Mouse (Mus musculus): ENCODE measurements around the gene Mgat4d. TPM values are rescaled to one million over a fixed set of nuclear protein-coding genes. Genes with fewer than 3 reads are reported as not detected.

The Mgat4d gene
- polyA plus RNA-seq, 1 experiment from 2014 or later: not detected

GRCm38 (mm10) chr8:83342076-83342475 lies 6.2 kb upstream of the Mgat4d start:
- WGBS: 88% methylated on average over 3 of the region's 3 CpGs
- Histone ChIP-seq H3K4me1 (replicated peaks) (no peaks in the 10 kb centered on the region), H3K4me3 (no peak overlapping the region), H3K9me3 (no peaks in the 10 kb centered on the region), H3K9ac (no peak overlapping the region), H3K27me3 (no peaks in the 10 kb centered on the region), H3K27ac (no peak overlapping the region), H3K4me2 (no peak overlapping the region), H3K36me3 (no peaks in the 10 kb centered on the region)
- peak; percentile 63 for ATAC-seq (ENCODE audit: low FRiP score)

GRCm38 (mm10) chr8:83342693-83343092 lies 5.6 kb upstream of the Mgat4d start:
- no peak overlapping the region for H3K9ac ChIP-seq
- no peak for ATAC-seq (ENCODE audit: low FRiP score)
- H3K4me3 ChIP-seq: no peak overlapping the region
- H3K4me1 ChIP-seq (replicated peaks): no peaks in the 10 kb centered on the region
- no peaks in the 10 kb centered on the region for H3K36me3 ChIP-seq
- H3K9me3 ChIP-seq: no peaks in the 10 kb centered on the region
- H3K27me3 ChIP-seq: no peaks in the 10 kb centered on the region
- no peak overlapping the region for H3K27ac ChIP-seq
- no peak overlapping the region for H3K4me2 ChIP-seq

GRCm38 (mm10) chr8:83351315-83351714 lies 3.0 kb downstream of the Mgat4d start:
- no peak for ATAC-seq (ENCODE audit: low FRiP score)
- 96% methylated on average over 2 of the region's 2 CpGs for WGBS
- no peaks in the 10 kb centered on the region for H3K4me1 ChIP-seq (replicated peaks)
- no peak overlapping the region for H3K9ac ChIP-seq
- H3K9me3 ChIP-seq: no peaks in the 10 kb centered on the region
- no peaks in the 10 kb centered on the region for H3K36me3 ChIP-seq
- no peak overlapping the region for H3K27ac ChIP-seq
- H3K27me3 ChIP-seq: no peaks in the 10 kb centered on the region
- H3K4me3 ChIP-seq: no peak overlapping the region
- no peak overlapping the region for H3K4me2 ChIP-seq

- no peak overlapping the region for H3K4me2 ChIP-seq
- WGBS: 75% methylated on average over 7 of the region's 7 CpGs
- no peak overlapping the region for H3K27ac ChIP-seq
- H3K36me3 ChIP-seq: no peaks in the 10 kb centered on the region
- H3K27me3 ChIP-seq: no peaks in the 10 kb centered on the region
- no peaks in the 10 kb centered on the region for H3K9me3 ChIP-seq
- H3K4me1 ChIP-seq (replicated peaks): no peaks in the 10 kb centered on the region
- no peak for ATAC-seq (ENCODE audit: low FRiP score)
- H3K4me3 ChIP-seq: no peak overlapping the region
- no peak overlapping the region for H3K9ac ChIP-seq
Measured at GRCm38 (mm10) chr8:83363156-83363769, 15.0 kb downstream of the Mgat4d start.

DNA sequence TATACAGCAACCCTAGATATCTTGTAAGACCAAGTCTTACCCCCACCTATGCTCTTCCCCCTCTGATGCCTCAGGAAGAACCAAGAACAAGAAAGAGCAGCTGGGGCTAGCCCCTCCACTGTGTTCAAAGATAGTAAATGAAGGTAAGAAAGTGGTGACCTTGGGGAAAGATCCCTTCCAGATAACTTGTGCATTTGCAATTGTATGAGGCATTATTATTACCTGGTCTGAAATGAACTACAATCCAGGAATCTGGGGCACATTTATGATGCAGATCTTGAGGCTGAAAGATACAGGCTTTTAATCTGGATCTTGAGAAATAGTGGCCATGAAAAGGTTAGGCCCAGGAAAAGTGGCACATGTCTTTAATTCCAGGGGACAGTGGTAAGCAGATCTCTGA lies 29.0 kb downstream of the Mgat4d start:
- no peak overlapping the region for H3K4me3 ChIP-seq

GRCm38 (mm10) chr8:83380141-83380540 lies 31.9 kb downstream of the Mgat4d start:
- no peak overlapping the region for H3K9ac ChIP-seq
- H3K4me2 ChIP-seq: no peak overlapping the region
- no peaks in the 10 kb centered on the region for H3K27me3 ChIP-seq
- H3K9me3 ChIP-seq: no peaks in the 10 kb centered on the region
- 80% methylated on average over 4 of the region's 4 CpGs for WGBS
- no peaks in the 10 kb centered on the region for H3K36me3 ChIP-seq
- no peak overlapping the region for H3K4me3 ChIP-seq
- ATAC-seq (ENCODE audit: low FRiP score): no peak
- no peak overlapping the region for H3K27ac ChIP-seq
- H3K4me1 ChIP-seq (replicated peaks): no peaks in the 10 kb centered on the region

More for the DNA sequence above, 29.0 kb downstream of the Mgat4d start:
- Histone ChIP-seq H3K4me2 (no peak overlapping the region), H3K9ac (no peak overlapping the region), H3K9me3 (no peaks in the 10 kb centered on the region), H3K36me3 (no peaks in the 10 kb centered on the region), H3K27ac (no peak overlapping the region), H3K4me1 (replicated peaks) (no peaks in the 10 kb centered on the region), H3K27me3 (no peaks in the 10 kb centered on the region)
- no peak for ATAC-seq (ENCODE audit: low FRiP score)

DNA sequence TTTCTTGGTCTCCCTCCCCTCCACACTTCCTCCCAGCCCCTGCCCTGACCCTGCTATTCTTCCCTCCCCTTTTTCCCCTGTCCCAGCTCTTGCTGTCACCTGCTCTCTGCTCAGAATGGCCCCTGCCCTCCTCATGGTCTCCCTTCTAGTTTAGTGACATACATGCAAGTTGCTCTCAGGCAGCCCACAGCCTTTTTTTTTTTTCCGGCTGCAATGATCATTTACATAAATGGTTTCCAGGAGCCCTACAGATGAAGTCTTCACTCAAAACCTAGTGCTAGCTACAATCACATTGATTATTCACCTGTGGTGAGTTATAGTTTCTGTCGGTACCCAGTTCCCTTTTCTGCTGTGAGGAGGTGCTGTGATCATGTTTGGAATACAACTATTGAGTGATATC lies 32.7 kb downstream of the Mgat4d start:
- Histone ChIP-seq H3K9ac (no peak overlapping the region), H3K36me3 (no peaks in the 10 kb centered on the region), H3K27me3 (no peaks in the 10 kb centered on the region), H3K9me3 (no peaks in the 10 kb centered on the region), H3K27ac (no peak overlapping the region), H3K4me3 (no peak overlapping the region), H3K4me1 (replicated peaks) (no peaks in the 10 kb centered on the region), H3K4me2 (no peak overlapping the region)
- 88% methylated on average over 2 of the region's 2 CpGs for WGBS
- no peak for ATAC-seq (ENCODE audit: low FRiP score)

DNA sequence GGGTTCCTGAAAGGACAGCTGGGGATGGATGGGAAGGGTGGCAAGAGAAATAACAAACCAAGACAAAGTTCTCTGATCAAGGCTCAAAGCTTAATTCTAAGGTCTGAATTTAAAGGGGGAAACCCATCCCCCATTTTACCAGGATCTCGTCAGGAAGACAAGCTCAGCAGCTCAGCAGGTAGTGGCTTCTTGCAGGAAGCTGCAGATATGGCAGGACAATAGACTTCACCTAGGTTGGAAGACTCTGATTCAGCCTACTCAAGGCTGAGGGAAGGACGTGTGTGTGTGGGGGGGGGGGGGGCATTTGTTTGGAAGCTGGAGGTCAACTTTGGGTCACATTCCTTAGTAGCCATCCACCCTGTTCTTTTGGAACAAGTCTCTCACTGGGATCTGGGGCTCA lies 34.6 kb downstream of the Mgat4d start:
- Histone ChIP-seq H3K27ac (no peak overlapping the region), H3K36me3 (no peaks in the 10 kb centered on the region), H3K4me3 (no peak overlapping the region), H3K4me2 (no peak overlapping the region), H3K27me3 (no peaks in the 10 kb centered on the region), H3K4me1 (replicated peaks) (no peaks in the 10 kb centered on the region), H3K9me3 (no peaks in the 10 kb centered on the region), H3K9ac (no peak overlapping the region)
- no peak for ATAC-seq (ENCODE audit: low FRiP score)
- 33% methylated on average over 2 of the region's 2 CpGs for WGBS

DNA sequence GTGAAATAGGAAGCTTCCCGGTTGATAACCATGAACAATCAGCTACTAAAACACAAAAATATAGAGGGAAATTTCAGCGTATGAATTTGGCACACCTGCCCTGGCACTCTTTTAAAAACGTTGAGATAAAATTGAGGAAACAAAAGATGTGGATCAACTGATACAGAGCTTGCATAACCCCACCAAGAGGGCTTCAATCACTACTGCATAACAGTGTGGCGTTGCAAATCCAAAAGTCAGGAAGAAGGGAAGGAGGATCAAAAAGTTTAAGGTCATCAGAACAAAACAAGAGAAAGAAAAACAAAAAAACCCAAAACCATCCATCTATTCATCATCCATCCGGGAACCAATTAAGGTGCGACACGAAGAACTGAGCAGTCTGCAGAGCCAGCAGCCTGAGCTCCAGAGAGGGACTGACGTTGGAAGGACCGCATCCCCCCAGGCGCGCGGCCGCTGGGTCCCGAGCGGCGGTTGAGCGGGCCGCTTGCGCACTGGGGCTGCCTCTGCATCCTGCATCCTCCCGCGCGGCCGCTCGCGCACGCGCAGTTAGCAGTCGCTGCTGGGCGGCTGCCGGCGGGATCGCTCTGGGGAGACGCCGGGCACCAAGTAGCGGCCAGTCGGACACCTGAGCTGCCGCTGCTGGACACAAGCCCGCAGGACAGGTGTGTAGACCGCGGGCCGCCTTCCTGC lies 41.2 kb downstream of the Mgat4d start, which contains the start of gene Clgn:
Gene Clgn, plus strand, starts transcription at position 552 of the 690 bp plus-strand sequence.
- Histone ChIP-seq H3K9me3 (no peaks in the 10 kb centered on the region), H3K27me3 (peaks cover 9% of the 10 kb centered on the region), H3K4me3 (peak within 1 kb of the TSS; percentile 79), H3K27ac (no peak within 1 kb of the TSS), H3K36me3 (peaks cover 4% of the 10 kb centered on the region; the same call in 1 of the 2 replicates), H3K9ac (peak within 1 kb of the TSS; percentile 88), H3K4me2 (peak within 1 kb of the TSS; percentile 87), H3K4me1 (replicated peaks) (peaks cover 6% of the 10 kb centered on the region; the same call in 1 of the 2 replicates)
- peak; percentile 96 for ATAC-seq (ENCODE audit: low FRiP score)
- 5% methylated on average over 41 of the region's 41 CpGs for WGBS

DNA sequence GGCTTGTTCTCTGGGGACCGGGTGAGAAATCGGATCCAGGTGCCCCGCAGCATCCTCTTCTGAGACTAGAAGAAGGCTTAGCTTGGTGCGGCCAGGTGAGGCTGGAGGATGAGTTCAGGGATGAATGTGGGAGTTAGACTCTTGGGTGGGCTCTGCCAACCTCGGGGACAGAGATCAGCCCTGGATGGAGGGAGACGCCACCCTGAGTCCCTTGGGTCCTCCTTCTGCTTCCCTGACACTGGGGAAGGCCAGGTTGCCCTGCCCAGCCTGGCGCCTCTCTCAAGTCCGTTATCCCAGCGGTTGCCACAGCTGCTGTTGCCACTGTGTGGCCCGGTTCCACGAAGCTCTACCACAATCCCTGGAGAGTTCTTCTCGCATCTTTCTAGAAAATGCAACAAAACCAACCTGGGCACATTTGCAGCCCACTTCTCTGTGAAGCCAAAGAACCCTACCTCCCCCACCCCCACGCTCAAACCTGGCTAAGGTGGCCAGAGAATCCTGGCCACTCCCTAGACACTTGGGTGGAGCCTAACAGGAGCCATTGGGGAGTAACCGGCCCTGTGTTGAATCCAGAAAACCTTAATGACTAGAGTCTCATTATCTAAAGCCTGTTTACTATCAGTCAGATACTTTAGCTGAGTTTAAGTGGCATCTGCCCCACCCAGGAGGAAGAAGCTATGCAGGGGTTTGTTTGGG lies 41.9 kb downstream of the Mgat4d start:
- Histone ChIP-seq H3K4me2 (peak overlapping the region; percentile 87), H3K27me3 (peaks cover 9% of the 10 kb centered on the region), H3K4me3 (peak overlapping the region; percentile 79), H3K4me1 (replicated peaks) (peaks cover 6% of the 10 kb centered on the region; the same call in 1 of the 2 replicates), H3K27ac (no peak overlapping the region), H3K9me3 (no peaks in the 10 kb centered on the region), H3K36me3 (peaks cover 4% of the 10 kb centered on the region; the same call in 1 of the 2 replicates), H3K9ac (peak overlapping the region; percentile 88)
- WGBS: 8% methylated on average over 14 of the region's 14 CpGs
- ATAC-seq (ENCODE audit: low FRiP score): peak; percentile 76

- WGBS: 54% methylated on average over 1 of the region's 1 CpGs
- Histone ChIP-seq H3K4me2 (no peak overlapping the region), H3K27me3 (peaks cover 9% of the 10 kb centered on the region), H3K27ac (no peak overlapping the region), H3K36me3 (peaks cover 4% of the 10 kb centered on the region; the same call in 1 of the 2 replicates), H3K4me3 (no peak overlapping the region), H3K9ac (no peak overlapping the region), H3K4me1 (replicated peaks) (peaks cover 6% of the 10 kb centered on the region; the same call in 1 of the 2 replicates), H3K9me3 (no peaks in the 10 kb centered on the region)
- ATAC-seq (ENCODE audit: low FRiP score): no peak
Measured at GRCm38 (mm10) chr8:83392521-83392920, 44.2 kb downstream of the Mgat4d start.

DNA sequence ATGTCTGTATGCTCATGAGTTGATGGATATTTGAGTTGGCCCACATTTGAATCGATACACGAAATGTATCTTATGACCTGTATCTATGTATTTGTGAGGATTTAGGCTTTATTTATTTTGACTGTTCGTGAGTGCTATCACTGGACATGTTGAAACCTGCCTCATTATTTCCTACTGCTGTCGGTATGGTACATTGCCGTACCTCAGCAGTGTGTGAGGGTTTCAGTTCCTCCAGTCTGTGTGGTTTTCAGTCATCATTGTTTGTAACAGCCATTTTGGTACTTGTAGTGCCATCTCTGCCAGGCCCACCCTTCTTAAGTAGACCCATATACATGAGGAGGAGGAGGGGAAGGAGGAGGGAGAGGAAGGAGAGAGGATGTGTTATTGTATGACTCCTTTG lies 46.1 kb downstream of the Mgat4d start:
- WGBS: 92% methylated on average over 5 of the region's 5 CpGs
- H3K9me3 ChIP-seq: no peaks in the 10 kb centered on the region
- no peak overlapping the region for H3K9ac ChIP-seq
- H3K36me3 ChIP-seq: peaks cover 4% of the 10 kb centered on the region; the same call in 1 of the 2 replicates
- no peak overlapping the region for H3K4me3 ChIP-seq
- H3K4me1 ChIP-seq (replicated peaks): peaks cover 6% of the 10 kb centered on the region; the same call in 1 of the 2 replicates
- no peak overlapping the region for H3K4me2 ChIP-seq
- no peaks in the 10 kb centered on the region for H3K27me3 ChIP-seq
- no peak for ATAC-seq (ENCODE audit: low FRiP score)
- no peak overlapping the region for H3K27ac ChIP-seq

Measured in hindbrain, embryonic 13.5 days (tissue).